Mouse (Mus musculus) urinary bladder, adult 2 months (tissue): ENCODE measurements around the gene Retsat. TPM values are rescaled to one million over a fixed set of nuclear protein-coding genes. Genes with fewer than 3 reads are reported as not detected.

Experiments
- DNase-seq: peaks from one replicate; pipeline ENCODE4 v3.0.0; 2022; ENCODE audit warnings: low spot score
- polyA plus RNA-seq: library from polyadenylated mRNA; depleted of rRNA; stranded (reverse); fragments of >200 nt; gene quantifications from 2 replicates; pipeline ENCODE4 v1.2.3, GENCODE M21; 2012

Gene Retsat
- polyA plus RNA-seq, 1 experiment = 19.6 TPM

DNA sequence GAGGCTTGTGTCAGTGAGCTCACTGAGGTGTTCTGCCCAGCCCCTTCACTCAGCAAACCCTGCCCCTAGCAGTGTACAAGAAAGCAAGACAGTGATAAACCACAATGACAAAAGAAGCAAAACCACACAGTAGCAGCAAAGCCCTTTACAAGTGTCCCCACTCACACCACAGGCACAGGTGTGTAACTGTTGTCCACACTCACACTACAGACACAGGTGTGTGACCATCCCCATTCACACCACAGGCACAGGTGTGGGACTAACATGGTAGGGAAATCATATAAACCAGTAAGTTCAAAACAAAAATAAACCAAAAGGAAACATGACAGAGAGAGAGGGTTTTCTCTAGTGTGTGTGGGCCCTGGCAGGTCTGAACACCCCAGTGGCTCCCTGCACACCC, 10.0 kb upstream of the Retsat start:
- DNase-seq = no peak

DNA sequence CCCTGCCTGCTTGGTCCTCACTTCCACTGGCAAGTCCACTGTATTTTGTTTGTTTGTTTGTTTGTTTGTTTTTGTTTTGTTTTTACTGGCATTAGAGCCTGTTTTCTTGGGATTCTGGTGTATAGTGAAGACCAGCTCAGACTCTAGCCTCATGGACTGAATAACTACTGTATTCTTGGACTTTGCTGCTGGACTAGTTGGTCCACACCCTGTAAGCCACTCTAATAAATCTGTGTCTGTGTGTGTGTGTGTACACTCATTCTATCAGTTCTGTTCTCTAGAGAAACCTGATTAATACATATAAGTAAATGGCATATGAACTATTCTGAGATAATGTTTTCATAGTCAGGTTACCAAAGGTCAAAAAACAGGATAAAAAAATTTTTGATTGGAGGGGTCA, 8.2 kb upstream of the Retsat start:
- no peak for DNase-seq

DNA sequence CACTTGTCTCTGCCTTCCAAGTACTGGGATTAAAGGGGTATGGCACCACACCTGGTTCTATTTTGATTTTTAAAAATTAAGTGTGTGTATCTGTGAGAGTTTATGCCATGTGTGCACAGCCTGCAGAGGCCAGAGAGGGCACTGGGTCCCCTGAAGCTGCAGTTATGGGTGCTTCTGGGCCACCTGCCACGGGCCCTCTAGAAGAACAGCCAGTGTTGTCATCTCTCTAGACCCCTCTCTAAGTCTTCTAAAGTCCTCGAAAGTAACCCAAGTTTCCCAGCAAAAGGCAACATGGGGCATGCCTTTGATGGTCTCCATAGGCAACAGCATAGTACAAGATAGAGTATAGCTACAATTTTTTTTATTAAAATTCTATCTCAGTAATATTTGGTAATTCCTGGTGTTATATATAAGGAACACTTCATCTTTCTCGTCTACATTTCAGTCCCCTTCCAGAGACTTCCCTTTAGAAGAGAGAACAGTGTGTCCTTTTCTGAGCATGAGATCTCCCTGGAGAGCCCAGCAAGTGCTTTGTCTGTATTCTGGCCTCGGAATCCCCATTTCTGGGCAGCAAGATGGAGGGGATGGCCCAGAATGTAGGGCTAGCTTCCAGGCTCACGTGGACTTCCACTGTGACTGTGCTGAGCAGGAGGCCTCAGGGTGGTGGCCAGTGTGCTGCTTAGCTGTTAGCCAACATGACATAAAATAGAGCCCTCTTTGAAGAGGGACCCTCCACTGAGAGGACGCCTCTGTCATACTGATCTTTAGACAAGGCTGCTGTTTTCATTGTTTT, 5.1 kb upstream of the Retsat start:
- DNase-seq = no peak

DNA sequence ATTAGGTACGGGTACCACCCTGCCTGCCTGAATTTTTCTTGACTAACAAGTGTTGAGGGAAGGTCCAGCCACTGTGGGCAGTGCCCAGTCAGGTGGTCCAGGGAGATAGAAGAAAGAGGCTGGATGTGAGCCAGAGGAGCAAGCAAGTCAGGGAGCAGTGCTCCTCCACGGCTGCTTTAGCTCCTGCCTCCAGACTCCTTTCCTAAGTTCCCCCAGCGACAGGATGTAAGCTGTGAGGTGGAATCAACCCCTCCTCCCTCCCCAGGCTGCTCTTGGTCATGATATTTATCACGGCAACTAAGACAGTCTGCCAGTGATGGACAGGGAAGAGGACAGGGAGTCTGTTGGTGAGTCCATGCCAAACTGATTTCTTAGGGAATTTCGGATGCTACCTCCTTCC, 4.4 kb upstream of the Retsat start:
- no peak for DNase-seq

DNA sequence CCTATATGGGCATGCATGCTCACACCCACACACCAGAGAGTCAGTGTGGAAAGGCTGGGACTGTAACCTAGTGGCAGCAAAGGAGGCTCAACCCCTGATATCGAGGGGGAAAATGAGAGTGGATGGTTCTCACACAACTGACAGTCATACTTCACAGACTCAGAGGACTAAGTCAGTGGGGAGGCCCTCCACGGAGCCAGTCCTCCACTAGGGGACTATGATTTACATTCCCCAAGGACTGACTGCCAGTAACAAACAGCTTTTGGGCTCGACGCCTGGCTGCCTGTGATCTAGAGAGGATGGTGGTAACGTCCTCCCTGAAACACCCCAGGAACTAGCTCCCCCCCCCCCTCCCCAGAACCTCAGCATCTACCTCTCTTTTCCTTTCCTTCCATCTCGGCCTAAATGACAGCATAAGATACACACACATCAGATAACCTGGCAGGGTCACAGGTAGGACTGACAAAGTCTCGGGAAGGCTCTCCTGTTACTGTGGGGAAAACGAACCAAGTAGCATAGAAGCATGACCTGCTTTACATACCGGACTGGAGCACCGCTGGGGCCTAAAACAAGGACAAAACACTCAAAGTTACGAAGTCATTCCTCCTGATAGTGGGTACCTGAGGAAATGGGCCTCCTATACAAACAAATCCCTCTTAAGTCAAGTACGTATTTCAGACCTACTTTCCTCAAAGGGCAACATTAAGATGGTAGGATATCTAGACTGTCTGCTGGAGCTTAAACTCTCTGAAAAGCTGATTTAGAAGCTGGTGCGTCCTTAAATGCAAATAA, 996 bp upstream of the Retsat start:
- DNase-seq = no peak

DNA sequence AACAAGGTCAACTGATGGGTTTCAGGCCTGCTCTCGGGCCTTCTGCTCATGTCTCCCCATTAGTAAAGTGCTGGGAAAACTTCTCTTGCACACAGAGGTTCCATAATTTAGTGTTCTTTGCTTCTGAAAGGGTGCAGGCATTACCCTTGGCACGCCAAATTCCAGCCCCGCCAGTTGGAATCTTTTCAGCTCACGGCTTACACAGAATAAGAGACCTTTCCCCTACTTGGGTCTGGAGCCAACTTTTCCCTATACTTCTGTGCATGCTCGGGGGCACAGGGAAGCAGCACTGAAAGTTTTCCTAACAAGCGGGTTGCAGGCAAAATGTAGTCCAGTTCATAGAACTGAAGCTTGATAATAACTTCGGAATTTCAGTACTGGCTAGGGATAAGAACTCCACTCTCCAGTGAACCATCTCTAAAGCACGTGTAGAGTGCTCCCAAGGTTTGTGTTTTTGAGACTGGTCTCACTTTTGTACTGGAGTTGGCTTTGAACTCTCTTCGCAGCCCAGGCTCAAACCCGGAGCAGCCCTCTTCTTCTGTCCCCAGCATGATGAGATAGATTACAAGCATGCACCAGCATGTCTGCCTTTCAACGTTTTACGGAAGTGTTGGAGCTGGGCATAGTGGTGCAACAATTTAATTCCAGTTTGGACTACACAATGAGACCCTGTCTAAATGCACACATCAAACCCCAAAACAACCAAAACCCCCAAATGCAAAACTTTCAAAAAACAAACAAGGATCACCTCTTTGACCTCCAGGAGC, 699 bp downstream of the Retsat start:
- DNase-seq = no peak

DNA sequence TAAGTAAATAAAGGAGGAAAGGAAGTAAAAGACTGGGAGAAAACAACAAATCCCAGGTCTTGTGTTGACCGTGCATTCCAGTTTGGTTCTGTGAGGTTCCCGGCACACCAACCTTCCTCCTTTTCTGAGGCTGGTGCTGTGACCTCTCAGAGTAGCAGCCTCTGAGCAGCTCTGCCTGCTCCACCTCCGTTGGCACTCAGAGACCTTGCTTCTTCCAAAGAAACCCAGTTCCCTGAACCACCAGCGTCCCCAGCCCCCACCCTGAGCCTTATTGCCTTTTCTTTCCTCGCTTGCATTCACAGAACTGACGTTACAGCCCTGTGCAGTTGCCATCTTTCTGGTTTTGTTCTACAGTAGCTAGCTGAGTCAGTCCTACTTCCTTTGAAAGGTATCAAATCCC, 1.9 kb downstream of the Retsat start:
- DNase-seq = no peak

DNA sequence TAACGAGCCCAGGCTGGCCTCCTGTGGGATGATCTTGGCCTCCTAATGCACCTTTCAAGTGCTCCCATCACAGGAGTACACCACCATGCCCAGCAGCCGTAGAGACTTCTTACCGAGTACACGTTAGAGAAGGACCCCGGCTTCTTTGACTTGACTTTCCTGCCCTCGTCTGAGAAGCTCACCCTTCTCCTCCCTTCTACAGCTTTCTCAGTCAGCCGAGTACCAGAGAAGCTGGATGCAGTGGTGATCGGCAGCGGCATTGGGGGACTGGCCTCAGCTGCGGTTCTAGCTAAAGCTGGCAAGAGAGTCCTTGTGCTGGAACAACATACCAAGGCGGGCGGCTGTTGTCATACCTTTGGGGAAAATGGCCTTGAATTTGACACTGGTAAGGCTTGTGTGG, 2.5 kb downstream of the Retsat start:
- no peak for DNase-seq

DNA sequence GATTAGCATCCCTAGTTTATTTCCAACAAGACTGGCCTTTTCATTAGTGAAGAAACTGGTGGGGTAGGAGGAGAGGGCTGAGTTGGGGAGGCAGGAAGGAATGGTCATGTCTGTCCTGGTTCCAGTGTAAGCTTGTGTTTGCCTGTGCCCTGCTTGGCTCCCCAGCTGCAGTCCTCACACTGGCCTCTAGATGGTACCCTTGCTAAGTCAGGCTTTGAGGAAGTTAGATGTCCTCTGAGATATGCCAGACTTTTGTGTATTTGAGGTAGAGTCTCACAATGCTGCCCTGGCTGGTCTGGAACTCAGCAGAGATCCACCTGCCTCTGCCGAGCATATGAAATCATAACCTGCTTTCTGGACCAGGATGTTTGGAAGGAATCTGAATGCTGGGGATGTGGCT, 3.5 kb downstream of the Retsat start:
- DNase-seq = no peak

DNA sequence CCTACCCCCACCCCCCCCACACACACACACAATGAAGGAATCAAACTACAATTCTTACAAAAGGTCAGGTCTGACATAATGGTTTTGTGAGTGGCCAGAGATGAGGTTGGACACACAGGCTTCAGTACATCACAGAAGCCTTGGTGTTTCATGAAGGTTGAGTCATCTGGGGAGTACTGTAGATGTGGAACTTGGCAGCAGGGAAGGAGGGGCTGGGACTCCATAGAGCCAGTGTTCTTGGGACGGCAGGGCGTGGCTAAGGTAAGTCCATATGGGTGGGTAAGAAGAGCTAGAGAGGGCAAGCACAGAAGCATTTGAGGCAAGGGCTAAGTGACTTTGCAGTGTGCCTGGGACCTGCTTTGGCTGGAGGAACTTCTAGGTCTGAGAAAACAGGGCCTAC, 5.8 kb downstream of the Retsat start:
- DNase-seq = no peak

DNA sequence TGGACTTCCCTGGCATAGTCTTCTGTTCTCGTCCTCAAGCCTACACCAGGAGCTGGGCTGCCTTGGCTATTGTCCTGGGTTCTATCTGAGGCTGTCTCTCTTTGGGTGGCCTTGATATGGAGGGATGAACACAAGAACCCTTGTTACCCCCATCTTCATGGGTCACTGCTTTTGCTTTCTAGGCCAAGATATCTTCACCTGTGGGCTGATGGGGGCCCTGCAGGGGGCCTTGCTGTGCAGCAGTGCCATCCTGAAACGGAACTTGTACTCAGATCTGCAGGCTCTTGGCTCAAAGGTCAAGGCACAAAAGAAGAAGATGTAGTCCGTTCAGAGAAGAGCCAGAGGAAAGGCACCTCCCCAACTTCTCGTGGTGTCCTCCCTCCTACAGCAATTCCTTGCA, 8.8 kb downstream of the Retsat start:
- no peak for DNase-seq

DNA sequence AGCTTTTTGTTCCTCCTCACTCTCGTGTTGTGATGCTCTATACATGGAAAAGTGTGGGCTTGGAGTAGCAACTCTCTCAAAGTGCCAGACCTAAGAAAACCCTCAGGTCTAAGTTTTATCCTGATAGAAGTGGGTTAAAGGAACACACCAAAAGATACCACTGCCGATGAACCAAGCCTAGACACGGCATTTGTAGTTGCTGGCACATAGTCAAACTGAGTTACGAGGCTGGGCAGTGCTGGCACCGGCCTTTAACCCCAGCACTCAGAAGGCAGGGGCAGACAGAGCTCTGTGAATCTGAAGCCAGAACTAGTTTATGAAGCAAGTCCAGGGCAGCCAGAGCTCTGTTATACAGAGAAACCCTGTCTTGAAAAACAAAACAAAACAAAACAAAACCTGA, 9.4 kb downstream of the Retsat start:
- no peak for DNase-seq

DNA sequence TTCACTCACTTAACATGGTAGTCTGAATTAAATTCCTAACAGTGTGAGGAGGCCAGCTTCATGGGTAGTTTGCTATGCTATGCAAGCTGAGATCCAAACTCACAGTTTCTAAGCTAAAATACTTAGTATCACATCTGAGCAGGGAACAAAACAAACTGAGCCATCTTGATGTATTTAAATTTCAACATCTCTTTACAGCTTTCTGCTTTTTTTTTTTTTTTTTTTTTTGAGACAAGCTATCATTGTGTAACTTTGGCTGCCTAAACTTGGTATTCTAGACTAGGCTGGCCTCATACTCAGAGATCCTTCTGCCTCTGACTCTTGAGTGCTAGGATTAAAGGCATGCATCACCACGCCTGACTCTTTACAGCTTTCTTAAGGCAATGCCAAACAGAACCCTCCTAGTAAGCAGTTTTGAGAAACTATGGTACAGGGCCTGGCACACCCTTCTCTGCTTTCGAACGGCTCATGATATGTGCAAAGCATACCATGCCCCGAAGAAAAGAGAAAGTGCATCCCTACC, 10.4 kb downstream of the Retsat start:
- no peak for DNase-seq

DNA sequence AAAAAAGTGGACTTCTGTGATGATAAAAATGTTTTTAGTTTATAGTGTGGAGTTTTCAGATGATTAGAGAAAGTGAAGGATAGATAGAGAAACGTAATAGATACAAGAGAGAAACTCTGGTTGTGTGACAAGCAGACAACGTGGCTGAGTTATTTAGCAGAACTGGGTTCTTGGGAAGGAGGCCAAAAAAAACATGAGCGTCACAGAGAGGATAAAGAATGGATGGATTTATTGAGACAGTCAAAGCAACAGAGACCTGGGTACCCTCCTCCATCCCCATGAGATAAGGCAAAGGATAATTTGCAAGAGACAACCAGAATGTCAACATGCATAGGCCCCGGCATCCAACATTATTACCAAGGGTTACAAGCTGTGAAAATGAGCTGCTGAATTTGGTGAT, 12.0 kb downstream of the Retsat start:
- no peak for DNase-seq

DNA sequence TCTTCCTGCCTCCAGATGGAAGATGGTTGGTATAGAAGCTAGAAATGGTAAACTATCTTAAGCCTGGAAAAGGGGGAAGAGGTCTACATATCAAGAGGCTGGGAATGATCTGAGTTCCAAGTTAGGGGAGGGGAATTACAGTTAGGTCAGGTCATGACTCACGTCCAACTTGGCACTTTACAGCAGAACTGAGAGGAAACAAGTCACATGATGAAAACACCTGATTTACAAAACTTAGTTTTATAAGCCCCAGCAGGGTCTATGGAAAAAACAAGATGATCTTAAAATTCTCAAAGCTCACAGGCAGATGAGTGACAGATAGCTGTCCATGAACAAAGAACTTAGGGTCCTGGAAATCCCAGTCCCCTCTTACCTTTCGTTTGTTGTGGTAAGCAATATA, 16.9 kb downstream of the Retsat start:
- no peak for DNase-seq

DNA sequence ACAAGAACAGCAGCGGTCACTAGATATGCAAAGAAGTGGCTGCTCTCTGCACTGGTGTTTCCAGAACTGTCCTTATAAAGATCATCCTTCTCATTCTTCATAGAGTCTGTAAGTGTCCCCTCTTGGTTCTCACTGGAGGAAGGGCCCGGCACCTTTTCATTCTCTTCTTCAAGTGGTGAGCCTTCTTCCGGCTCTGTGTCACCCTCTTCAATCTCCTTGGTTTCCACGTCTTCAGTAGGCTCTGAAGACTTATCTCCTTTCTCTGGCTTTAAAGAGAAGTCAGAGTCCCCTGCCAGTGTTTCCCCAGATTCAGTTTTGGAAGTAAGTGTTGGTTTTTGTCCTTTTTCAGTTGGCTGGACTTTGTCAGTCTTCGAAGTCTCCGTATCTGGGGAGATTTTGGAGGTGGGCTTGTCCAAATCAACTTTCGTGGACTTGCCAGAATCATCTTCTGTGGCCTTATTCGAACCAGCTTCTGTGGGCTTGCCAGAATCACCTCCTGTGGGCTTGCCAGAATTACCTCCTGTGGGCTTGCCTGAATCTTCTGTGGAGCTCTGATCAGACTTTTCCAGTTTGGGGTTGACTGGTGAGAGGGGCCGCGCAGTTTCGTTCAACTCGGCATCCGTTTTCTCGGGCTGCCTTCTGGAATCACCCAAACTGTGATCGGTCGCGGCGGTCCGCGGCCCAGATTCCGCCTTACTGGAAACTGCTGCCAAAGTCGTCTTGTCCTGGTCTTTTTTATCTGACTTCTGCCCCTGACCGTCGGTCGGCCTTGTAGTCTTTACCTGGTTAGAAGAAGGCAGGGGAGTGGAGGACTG, 17.5 kb downstream of the Retsat start:
- no peak for DNase-seq

DNA sequence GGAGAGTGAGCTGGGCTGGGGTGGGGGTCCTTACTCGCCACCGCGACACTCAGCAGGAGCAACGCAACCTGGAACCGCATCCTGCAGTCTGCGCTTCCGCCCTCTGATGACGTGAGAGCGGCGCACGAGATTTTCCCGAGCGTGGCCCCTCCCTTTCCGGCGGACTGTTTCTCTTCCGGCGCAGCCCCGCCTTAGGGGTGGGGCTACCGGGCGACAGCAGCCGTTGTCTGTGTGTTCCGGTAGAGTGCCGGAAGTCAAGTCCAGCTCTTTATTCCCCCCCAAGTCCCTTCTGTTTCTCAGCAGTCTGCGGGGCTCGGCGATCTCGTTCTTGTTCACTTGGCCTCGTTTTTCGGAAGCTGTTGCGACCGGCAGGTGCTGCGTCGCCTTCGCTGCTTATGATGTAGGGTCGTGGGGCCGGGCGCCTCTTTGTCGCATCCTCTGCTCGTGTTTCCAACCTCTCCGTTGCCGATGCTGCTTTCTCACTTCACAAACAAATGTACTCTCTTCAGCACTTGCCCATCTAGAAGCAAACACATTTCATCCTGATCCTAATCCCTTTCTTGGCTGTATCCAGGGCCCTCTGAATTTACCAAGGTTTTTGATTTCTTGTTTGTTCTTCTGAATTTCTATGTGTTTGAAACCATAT, 18.5 kb downstream of the Retsat start, which contains the start of gene Tgoln1:
Gene Tgoln1 (minus strand): TSS at position 358 of the 646 bp plus-strand sequence.
- peak; percentile 84 for DNase-seq

DNA sequence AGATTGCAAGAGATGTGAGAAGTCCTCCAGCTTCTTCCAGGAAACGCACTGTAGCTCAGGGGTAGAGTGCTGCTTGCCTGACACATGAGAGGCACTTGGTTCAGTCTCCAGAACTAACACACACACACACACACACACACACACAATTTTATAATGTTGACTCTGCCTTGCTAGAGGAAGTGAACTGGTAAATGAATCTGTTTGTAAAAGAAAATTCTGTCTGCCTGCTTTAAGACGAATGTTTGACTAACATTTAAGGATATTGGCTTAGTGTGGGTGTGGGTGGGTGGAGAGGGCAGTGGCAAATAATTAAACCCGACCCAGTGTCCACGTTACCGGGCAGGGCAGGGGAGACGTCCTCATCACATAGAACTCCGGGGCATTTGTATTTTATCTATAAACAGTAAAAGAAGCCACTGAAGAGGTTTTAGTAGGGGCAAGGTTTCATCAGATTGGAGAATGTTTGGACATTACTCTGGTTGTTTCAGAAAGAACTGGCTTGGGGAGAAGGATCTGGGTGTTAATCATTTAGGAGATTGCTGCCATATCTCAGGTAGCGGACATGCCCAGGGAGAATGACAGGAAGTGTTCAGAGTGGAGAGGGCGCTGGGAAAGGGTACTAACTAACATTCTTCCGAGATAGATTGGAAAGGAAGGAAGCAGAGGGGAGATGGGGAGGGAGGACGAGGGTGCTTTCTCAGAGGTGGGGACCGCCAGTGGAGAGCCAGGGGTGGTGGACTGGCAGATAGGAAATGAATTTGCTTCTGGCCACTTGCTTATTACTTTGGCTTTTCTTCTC, 21.7 kb downstream of the Retsat start:
- DNase-seq = no peak

DNA sequence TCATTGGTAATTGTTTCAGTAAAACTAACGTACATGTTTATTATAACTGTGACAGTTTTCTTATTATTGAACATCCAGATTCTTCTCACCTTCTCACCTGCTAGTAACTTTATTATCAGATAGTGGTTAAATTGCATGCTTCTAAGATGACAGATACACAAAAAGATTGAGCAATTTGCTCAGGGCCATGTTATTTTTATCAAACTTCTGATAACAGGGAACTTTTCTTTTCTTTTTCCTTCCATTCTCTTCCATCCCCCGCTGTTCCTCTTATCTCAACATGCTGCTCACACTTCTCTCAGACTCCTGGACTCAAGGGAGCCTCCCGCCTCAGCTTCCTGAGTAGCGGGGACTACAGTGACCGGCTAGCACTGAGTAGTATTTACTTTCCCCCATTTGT, 22.6 kb downstream of the Retsat start:
- no peak for DNase-seq

DNA sequence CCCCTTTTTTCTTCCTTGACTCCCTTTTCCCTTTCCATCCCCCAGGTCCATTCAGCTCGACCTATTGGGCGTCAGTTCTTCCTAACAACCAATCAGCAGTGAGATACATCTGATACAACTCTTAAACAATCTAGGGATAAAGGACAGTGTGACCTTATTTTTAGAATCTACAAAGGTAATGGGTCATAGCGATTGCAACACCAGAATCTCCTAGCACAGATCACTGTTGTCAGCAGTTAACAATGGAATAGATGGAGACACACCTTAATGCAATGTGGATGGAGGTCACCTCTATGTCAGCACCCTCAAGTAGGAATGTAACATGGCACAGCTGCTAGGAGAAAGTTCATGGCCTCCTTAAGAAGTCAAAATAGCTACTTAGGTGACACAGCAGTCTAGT, 24.6 kb downstream of the Retsat start:
- no peak for DNase-seq
